Mouse (Mus musculus) midbrain, postnatal 0 days (tissue): Measurements from ENCODE around the gene Parp16. TPM values are rescaled to one million over a fixed set of nuclear protein-coding genes. Genes with fewer than 3 reads are reported as not detected.

Source experiments
- ATAC-seq: fragments of 200-750 bp; cut with Nextera tagmentation; 2 replicates; pipeline ENCODE4 v1.8.0; 2017; ENCODE audit warnings: moderate number of reproducible peaks, mild to moderate bottlenecking, moderate TSS enrichment, moderate library complexity; ENCODE audit not compliant: low FRiP score
- DNase-seq: peaks from one replicate; pipeline ENCODE4 v3.0.0-alpha.2; 2015; ENCODE audit warnings: low spot score
- H3K27ac ChIP-seq: fragments of 300-500 bp; sonication (generic); 2 replicates; pipeline ENCODE4 v1.5.1; 2014; ENCODE audit warnings: low read depth, mild to moderate bottlenecking, low read length, mixed read lengths
- H3K27me3 ChIP-seq: fragments of 300-500 bp; sonication (generic); 2 replicates; pipeline ENCODE4 v1.6.1; 2014; ENCODE audit warnings: low read length, control low read depth, mixed read lengths; ENCODE audit not compliant: insufficient read depth
- H3K36me3 ChIP-seq: fragments of 300-500 bp; sonication (generic); 2 replicates; pipeline ENCODE4 v1.6.1; 2014; ENCODE audit warnings: low read length, control low read depth, mixed read lengths; ENCODE audit not compliant: insufficient read depth
- H3K4me1 ChIP-seq: fragments of 300-500 bp; sonication (generic); 2 replicates; pipeline ENCODE4 v1.6.1; 2014; ENCODE audit warnings: mild to moderate bottlenecking, control low read depth, antibody characterized with exemption, low read length, mixed read lengths; ENCODE audit not compliant: insufficient read depth
- H3K4me2 ChIP-seq: fragments of 300-500 bp; sonication (generic); 2 replicates; pipeline ENCODE4 v1.6.1; 2014; ENCODE audit warnings: low read depth, mild to moderate bottlenecking, low read length, mixed read lengths; ENCODE audit not compliant: poor library complexity, severe bottlenecking
- H3K4me3 ChIP-seq: fragments of 300-500 bp; sonication (generic); 2 replicates; pipeline ENCODE4 v1.5.1; 2014; ENCODE audit warnings: low read depth, mild to moderate bottlenecking, low read length, moderate library complexity
- H3K9ac ChIP-seq: fragments of 300-500 bp; sonication (generic); replicated peaks from 2 replicates; pipeline ENCODE4 v1.6.1; 2014; ENCODE audit warnings: mild to moderate bottlenecking, low read length, moderate library complexity, mixed read lengths; ENCODE audit not compliant: poor library complexity, severe bottlenecking
- H3K9me3 ChIP-seq: fragments of 300-500 bp; sonication (generic); 2 replicates; pipeline ENCODE4 v1.6.1; 2016; ENCODE audit warnings: low read length, control low read depth
- CTCF ChIP-seq: IDR thresholded peaks from 2 replicates; pipeline ENCODE4 v1.5.1; 2016; ENCODE audit warnings: antibody characterized with exemption, mild to moderate bottlenecking
- WGBS: fragments of 180-500 bp; shearing (Covaris S2); extraction: QIAGEN DNeasy Blood & Tissue Kit; methylation state at CpG from one replicate; pipeline ENCODE4 v1.1.7; 2014; 5-methylcytosine and 5-hydroxymethylcytosine counted together
- polyA plus RNA-seq: library from polyadenylated mRNA; unstranded; fragments of >200 nt; fragmentation: Nextera tagmentation; extraction: Ambion mirVana; gene quantifications from 2 replicates; pipeline ENCODE4 v1.2.1, GENCODE M21; 2015
- total RNA-seq: library from RNA; depleted of rRNA; stranded (reverse); fragments of >200 nt; gene quantifications from 2 replicates; pipeline ENCODE4 v1.2.3, GENCODE M21; 2014

Parp16 gene
- total and polyA plus RNA-seq, 2 experiments from 2014 or later = 7.0 to 7.5 TPM

DNA sequence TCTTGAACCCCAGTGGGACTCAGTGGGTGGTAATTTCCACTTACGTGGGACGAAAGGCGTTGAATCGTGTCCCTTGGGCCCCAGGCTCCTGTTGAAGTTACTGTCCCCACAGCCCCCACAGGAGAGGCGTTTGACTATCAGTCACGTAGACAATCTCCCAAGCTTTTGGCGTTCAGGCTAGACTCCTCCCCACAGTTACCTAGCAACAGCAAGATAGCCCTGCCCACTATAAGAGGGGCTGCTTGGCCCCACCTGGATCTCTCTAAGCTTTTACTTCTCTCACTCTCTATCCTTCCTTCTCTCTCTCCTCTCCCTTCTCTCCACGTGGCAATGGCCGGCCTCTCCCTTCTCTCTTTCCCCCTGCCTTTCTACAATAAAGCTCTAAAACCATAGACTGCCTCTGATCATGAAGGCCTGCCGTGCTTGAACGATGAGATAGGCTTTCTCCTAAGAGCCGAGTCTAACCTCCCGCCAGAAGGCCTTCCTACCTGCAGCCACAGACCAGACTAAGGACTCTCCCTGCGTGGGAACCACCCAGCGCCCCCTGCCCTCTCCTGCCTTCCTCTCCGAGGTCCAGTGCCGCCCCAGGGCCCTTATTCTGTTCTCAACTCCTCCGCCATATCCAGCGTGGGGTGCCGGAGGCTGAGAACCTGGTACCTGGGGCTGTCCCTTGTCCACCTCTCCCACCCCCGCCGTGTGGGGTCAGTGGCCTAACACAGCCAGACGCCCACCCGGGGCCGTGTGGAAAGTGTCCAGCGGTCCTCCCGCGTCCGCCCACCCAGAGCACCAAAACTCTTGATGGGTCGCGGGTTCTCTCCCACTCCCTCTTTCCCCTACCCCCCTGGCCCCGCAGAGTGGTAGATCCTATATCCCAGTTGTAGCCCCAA, 13.4 kb downstream of the Parp16 start:
- Histone ChIP-seq H3K9ac (no peak overlapping the region), H3K4me2 (no peak overlapping the region), H3K9me3 (no peaks in the 10 kb centered on the region), H3K4me1 (no peaks in the 10 kb centered on the region), H3K27me3 (no peaks in the 10 kb centered on the region), H3K27ac (no peak overlapping the region), H3K36me3 (no peaks in the 10 kb centered on the region), H3K4me3 (no peak overlapping the region)
- no peak for TF ChIP-seq CTCF
- no peak for ATAC-seq
- 91% methylated on average over 32 of the region's 32 CpGs for WGBS
- no peak for DNase-seq

DNA sequence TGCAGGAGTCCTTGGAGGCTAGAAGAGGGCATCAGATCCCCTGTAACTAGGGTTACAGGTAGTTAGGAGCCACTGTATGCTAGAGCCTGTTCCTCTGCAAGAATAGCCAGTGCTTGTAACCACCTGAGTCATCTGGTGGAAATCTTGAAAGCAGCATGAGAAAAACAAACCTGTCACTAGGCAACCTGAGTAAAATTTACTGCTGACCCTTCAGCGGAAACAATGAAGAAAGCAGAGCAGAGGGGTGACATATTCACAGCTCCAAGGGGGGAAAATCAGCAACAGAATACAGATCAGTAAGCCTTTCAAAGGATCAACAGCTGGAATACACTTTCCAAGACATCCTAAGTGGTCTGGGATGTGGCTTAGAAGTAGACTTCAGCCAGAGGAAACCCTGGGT, 16.4 kb downstream of the Parp16 start:
- H3K36me3 ChIP-seq = no peaks in the 10 kb centered on the region
- no peaks in the 10 kb centered on the region for H3K27me3 ChIP-seq
- H3K4me1 ChIP-seq = no peaks in the 10 kb centered on the region
- no peak for ATAC-seq
- no peak for TF ChIP-seq CTCF
- H3K9ac ChIP-seq = no peak overlapping the region
- H3K4me2 ChIP-seq = no peak overlapping the region
- H3K4me3 ChIP-seq = no peak overlapping the region
- no peaks in the 10 kb centered on the region for H3K9me3 ChIP-seq
- WGBS = 32% methylated on average over 1 of the region's 1 CpGs
- no peak for DNase-seq
- no peak overlapping the region for H3K27ac ChIP-seq

DNA sequence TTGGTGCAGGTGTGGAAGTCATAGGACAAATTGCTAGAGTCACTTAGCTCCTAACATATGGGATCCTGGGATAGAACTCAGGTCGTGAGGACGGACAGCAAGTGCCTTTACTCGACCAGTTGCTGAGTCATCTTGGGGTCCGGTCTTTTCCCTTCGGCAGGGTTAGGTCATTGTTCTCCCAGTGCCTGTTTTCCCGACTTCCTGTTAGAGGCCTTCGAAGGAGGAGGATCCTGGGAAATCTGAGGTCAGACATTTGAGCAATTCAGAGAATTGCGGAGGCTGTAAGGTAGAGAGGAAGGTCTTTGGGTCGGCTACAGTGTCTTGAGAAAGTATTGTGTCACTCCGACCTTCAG, 19.2 kb downstream of the Parp16 start:
- Histone ChIP-seq H3K9ac (peak overlapping the region; percentile 79; the same call in 1 of the 2 replicates), H3K4me3 (peak overlapping the region; percentile 61), H3K4me1 (no peaks in the 10 kb centered on the region), H3K27ac (peak overlapping the region; percentile 88), H3K9me3 (no peaks in the 10 kb centered on the region), H3K4me2 (peak overlapping the region; percentile 84), H3K27me3 (no peaks in the 10 kb centered on the region), H3K36me3 (no peaks in the 10 kb centered on the region)
- no peak for DNase-seq
- no peak for ATAC-seq
- no peak for TF ChIP-seq CTCF
- WGBS = 13% methylated on average over 10 of the region's 10 CpGs

DNA sequence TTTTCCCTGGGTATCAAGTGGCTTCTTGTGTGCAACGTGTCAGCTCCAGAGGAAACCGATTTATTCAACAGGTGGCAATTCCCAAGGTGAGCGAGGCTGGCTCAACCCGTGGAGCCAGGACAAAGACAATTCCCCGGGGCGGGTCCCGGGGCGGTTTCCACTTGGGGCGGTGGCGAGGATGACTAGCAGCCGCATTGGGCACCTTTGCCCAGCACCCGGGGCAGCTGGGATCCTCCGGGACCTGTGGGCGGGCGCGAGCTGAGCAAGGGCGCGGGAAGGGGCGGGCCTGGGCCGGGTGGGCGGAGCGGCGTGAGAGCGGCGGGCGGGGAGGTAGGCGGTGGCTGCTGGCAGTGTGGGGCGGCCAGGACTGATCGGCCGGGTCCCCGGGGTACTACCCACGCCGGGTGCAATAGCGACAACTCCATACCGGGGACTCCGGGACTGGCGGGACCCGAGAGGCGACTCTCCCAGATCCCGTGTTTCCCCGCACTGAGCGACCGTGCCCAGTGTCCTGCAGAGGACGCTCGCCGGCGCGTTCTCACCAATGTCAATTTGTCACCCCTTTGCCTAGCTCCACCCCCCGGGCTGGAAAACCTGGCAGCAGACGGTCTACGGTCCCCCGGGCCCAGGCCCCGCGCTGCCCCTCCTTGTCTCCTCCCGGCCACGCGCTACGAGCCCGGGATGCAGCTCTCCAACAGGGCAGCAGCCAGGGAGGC, 19.8 kb downstream of the Parp16 start:
- no peaks in the 10 kb centered on the region for H3K27me3 ChIP-seq
- WGBS = under 1% methylated on average over 59 of the region's 59 CpGs
- H3K27ac ChIP-seq = peak overlapping the region; percentile 88
- TF ChIP-seq CTCF = peak; percentile 54
- DNase-seq (peak; percentile 87), ATAC-seq (peak; percentile 94)
- no peaks in the 10 kb centered on the region for H3K36me3 ChIP-seq
- no peaks in the 10 kb centered on the region for H3K9me3 ChIP-seq
- peak overlapping the region; percentile 84 for H3K4me2 ChIP-seq
- peak overlapping the region; percentile 61 for H3K4me3 ChIP-seq
- no peaks in the 10 kb centered on the region for H3K4me1 ChIP-seq
- peak overlapping the region; percentile 79 for H3K9ac ChIP-seq

GRCm38 (mm10) chr9:65215494-65216126, 20.5 kb downstream of the Parp16 start:
- Histone ChIP-seq H3K36me3 (no peaks in the 10 kb centered on the region), H3K9me3 (no peaks in the 10 kb centered on the region), H3K9ac (peak overlapping the region; percentile 79), H3K27ac (peak overlapping the region; percentile 88), H3K4me2 (peak overlapping the region; percentile 84), H3K27me3 (no peaks in the 10 kb centered on the region), H3K4me3 (peak overlapping the region; percentile 61), H3K4me1 (no peaks in the 10 kb centered on the region)
- no peak; the same call in 1 of the 2 replicates for ATAC-seq
- 10% methylated on average over 31 of the region's 31 CpGs for WGBS
- DNase-seq = no peak
- no peak; the same call in 1 of the 2 replicates for TF ChIP-seq CTCF
